Mouse (Mus musculus) ovary, postnatal 10 days (tissue): Measurements from ENCODE around the gene Psors1c2.

ENCODE experiments used
- DNase-seq: peaks from one replicate; pipeline ENCODE4 v3.0.0; 2022; ENCODE audit warnings: low spot score

Psors1c2 gene

DNA sequence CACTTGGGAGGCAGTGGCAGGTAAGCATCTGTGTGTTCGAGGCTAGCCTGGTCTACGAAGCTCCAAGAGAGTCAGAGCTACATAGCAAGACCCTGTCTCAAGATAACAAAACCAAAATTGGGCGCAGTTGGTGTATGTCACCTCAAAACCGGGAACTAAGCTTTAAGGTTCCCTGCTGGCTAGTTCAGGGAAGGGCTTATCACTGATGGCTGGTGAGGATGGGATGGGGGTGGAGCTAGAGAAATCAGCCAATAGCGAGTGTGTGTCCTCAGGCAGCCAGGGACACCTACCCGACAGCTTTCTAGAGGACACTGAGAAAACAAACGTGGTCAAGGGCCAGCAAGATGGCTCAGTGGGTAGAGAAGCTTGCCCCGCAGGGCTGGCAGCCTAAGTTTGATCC, 25.2 kb downstream of the Psors1c2 start:
- DNase-seq = no peak

DNA sequence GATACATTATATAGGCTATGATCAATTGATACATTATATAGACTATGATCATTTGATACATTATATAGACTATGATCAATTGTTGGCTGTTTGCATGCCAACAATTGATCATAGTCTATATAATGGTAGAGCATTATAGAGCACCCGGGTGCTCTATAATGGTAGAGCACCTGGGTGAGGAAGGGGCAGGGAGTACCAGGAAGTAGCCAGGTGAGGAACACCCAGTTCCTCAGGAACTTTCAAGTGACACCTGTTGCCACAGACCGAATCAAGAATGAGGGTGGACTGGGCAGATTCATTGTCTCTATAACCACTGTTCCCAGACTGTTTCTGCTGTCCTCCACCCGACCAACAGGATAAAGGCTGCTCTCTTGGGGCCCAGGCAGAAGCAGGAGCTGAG, 34.1 kb downstream of the Psors1c2 start, which contains the start of gene 2300002M23Rik:
2300002M23Rik (plus strand) TSS at position 301 of the 400 bp plus-strand sequence.
- DNase-seq = no peak

- DNase-seq = no peak
Observed at GRCm38 (mm10) chr17:35567767-35568166, 34.8 kb downstream of the Psors1c2 start.

DNA sequence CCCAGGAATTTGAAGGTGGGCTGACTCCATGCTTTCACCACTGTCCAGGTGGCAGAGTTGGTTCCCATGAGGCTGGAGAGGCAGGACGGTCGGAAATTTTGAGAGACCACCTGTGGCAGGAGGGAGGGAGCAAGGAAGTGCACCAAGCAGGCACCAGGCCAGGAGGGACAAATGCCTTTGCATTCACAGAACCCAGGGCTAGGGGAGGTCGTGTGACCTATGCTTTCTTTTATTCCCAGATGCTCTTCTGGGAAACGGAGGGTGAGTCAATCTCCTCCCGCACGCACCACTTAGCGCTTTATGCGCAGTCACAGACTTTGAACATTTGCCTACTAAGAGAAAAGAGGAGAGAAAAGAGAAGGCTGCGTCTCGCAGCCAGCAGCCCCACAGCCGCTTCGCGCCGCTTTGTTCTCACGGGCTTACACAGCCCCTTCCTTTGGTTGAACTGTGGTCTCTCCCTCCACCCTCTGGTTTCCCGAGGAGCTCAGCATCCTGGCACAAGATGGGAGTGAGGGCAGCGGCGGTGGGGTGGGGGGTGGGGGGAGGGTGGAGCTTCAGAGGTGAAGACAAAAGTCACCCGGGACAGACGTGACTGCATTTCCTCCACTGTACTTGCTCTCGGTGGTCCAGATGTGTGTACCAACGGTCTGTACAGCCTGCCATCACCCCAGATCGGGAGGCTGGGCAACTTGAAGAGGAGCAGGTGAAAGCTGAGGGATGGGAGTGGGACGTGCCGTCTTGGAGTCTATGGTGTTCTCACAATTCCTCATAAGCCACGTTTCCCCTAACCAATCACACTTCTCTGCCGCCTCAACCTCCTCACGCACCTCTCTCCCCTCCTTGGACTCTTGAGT, 36.3 kb downstream of the Psors1c2 start:
- no peak for DNase-seq

DNA sequence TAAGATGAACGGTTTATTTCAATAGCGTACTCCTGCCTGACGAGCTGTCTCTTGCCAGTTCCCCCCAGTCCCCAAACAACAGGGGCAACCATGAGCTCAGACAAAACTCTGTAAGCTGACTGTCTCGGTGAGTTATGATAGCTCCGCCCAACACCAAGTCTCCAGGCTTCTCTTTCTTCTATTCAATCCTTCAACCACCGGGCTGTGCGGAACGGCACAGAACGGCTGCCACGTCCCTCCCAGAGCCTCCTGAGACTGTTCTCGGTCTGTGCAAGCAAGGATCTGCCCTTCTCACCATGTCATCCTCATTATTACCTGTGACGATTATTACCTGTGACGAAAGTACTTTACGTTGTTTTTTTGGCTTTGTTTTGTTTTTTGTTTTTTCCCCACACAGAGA, 37.8 kb downstream of the Psors1c2 start:
- no peak for DNase-seq

GRCm38 (mm10) chr17:35571477-35571876, 38.5 kb downstream of the Psors1c2 start:
- DNase-seq = no peak

GRCm38 (mm10) chr17:35578211-35578610, 45.2 kb downstream of the Psors1c2 start:
- peak; percentile 48 for DNase-seq

DNA sequence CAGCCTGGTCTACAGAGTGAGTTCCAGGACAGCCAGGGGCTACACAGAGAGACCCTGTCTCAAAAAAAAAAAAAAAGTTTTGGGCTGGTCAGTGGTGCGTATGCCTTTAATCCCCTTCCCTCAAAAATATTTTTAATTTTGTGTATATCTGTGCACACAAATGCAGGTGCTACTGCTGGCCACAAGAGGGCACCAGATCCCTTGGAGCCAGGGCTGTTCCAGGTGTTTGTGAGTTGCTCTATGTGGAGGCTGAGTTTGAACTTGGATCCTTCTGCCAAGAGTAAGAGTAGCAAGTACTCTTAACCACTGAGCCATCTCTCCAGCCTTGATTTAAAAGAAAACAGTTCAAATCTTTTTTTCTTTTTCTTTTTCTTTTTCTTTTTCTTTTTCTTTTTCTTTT, 49.9 kb downstream of the Psors1c2 start:
- DNase-seq = no peak
